Mouse (Mus musculus) lung, postnatal 36 days (tissue): ENCODE data around the gene Cpne5.

ENCODE experiments used
- DNase-seq: peaks from one replicate; pipeline ENCODE4 v3.0.0; 2022; ENCODE audit warnings: mixed read lengths

Cpne5 gene

GRCm38 (mm10) chr17:29202604-29203003, 35.4 kb downstream of the Cpne5 start:
- DNase-seq: no peak

- DNase-seq: no peak
These were observed 38.1 kb downstream of the Cpne5 start for GRCm38 (mm10) chr17:29199821-29200220.

- no peak for DNase-seq
These were observed 38.7 kb downstream of the Cpne5 start for GRCm38 (mm10) chr17:29199151-29199800.

- DNase-seq: no peak
These were observed 42.4 kb downstream of the Cpne5 start for GRCm38 (mm10) chr17:29195579-29195978.

- no peak for DNase-seq
These were observed 49.0 kb downstream of the Cpne5 start for GRCm38 (mm10) chr17:29188989-29189388.

GRCm38 (mm10) chr17:29186989-29187859, 50.7 kb downstream of the Cpne5 start:
- DNase-seq: no peak

- DNase-seq: no peak
These were observed 52.5 kb downstream of the Cpne5 start for GRCm38 (mm10) chr17:29185376-29186046.

- DNase-seq: no peak
These were observed 54.8 kb downstream of the Cpne5 start for GRCm38 (mm10) chr17:29183162-29183561.

- DNase-seq: no peak
These were observed 56.2 kb downstream of the Cpne5 start for GRCm38 (mm10) chr17:29181751-29182150.

- peak; percentile 77 for DNase-seq
These were observed 57.4 kb downstream of the Cpne5 start for GRCm38 (mm10) chr17:29180406-29181127.

GRCm38 (mm10) chr17:29179917-29180316, 58.0 kb downstream of the Cpne5 start:
- DNase-seq: no peak

- DNase-seq: no peak
These were observed 59.4 kb downstream of the Cpne5 start for GRCm38 (mm10) chr17:29178503-29179059.

GRCm38 (mm10) chr17:29176391-29177267, 61.3 kb downstream of the Cpne5 start:
- DNase-seq: peak; percentile 84

GRCm38 (mm10) chr17:29175693-29176092, 62.3 kb downstream of the Cpne5 start:
- DNase-seq: no peak

- no peak for DNase-seq
These were observed 64.8 kb downstream of the Cpne5 start for GRCm38 (mm10) chr17:29173165-29173564.

GRCm38 (mm10) chr17:29172062-29172461, 65.9 kb downstream of the Cpne5 start:
- peak; percentile 59 for DNase-seq

GRCm38 (mm10) chr17:29171001-29171772, 66.8 kb downstream of the Cpne5 start:
- peak; percentile 94 for DNase-seq

- DNase-seq: no peak
These were observed 67.5 kb downstream of the Cpne5 start for GRCm38 (mm10) chr17:29170431-29171000.

GRCm38 (mm10) chr17:29168996-29169601, 68.9 kb downstream of the Cpne5 start:
- DNase-seq: no peak

- DNase-seq: no peak
These were observed 69.5 kb downstream of the Cpne5 start for GRCm38 (mm10) chr17:29168438-29168837.
